Mouse (Mus musculus): ENCODE results near the gene Olig3.

Olig3 gene

GRCm38 (mm10) chr10:19356071-19356583 is at the start of gene Olig3:
Gene Olig3 (plus strand): TSS chr10:19356533.
- no peak for DNase-seq (ENCODE audit: low spot score in 2 of 2)

DNA sequence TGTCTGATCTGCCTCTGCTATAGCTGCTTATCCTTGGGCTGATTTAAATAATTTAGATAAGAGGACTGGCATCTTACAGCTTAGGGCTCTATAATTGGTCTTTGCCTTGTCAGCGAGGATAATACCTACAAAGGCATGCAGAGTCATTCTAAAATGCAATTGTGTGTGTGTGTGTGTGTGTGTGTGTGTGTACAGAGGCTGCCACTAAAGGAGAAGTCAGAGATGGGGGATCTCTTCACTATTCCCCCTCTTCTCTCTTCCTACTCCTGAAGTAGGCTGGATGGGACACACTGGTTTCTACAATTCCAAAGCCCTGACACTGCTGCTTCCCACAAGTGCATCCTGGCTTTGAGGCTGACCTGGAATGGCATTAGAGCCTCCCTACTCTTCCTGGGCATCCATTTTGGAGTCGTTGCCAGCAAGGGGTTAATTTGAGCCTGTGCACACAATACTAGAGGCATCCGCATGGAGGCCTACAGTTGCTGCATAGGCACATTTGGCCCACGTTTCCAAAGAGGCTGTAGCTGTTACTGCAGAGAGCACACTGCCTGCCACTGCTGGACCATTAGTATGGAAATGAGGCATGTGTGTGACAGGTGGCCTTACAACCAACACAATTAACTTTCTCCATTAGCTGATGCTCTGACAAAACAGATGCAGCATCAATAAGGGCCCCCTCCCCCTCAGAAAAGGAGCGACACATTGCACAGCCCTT is 46.5 kb upstream of the Olig3 start:
- peak in 1 of 2 experiments; percentile 29 for DNase-seq (ENCODE audit: low spot score in 2 of 2)

- no peak for DNase-seq (ENCODE audit: low spot score in 2 of 2)
Observed at GRCm38 (mm10) chr10:19310471-19310870, 45.9 kb upstream of the Olig3 start.

DNA sequence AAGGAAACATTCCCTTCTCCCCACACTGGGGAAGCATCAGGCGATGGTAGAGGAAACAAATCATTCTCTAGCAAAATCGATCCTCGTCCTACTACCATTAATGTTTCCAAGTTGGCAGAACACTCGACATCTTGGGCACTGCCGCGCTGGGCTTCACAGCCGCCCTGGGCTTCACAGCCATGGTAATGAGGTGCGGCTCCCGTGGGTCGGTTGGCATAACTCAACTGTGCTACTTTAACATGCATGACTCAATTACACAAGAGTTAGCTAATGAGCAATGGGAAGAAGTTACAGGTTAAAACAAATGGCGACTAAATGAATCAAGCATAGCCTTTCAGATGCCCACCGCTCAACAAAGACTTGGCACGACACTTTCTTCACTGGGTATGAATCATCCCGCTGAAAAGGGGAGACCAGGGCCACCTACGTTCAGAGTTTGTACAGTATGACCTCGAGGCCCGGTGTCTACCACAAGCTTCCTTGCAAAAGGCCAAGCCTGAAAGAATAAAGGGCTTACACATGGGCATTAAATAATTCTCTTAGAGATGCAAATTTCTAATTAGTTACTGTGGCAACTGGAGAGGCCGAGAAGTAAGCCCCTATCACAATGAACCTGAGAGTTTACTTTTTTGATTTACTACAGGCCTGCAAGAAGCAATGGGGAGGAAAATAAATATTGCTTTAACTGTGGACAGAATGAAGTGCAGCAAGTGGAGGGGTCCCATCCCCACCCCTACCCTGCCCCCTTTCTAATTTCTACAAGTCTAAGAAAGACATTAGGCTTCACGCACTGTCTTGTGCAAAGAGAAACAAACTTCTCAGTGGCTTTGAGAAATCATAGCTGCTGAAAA is 38.1 kb upstream of the Olig3 start:
- DNase-seq (ENCODE audit: low spot score in 2 of 2) = no peak

- DNase-seq (ENCODE audit: low spot score in 2 of 2) = no peak
Observed at GRCm38 (mm10) chr10:19321781-19322180, 34.6 kb upstream of the Olig3 start.

DNA sequence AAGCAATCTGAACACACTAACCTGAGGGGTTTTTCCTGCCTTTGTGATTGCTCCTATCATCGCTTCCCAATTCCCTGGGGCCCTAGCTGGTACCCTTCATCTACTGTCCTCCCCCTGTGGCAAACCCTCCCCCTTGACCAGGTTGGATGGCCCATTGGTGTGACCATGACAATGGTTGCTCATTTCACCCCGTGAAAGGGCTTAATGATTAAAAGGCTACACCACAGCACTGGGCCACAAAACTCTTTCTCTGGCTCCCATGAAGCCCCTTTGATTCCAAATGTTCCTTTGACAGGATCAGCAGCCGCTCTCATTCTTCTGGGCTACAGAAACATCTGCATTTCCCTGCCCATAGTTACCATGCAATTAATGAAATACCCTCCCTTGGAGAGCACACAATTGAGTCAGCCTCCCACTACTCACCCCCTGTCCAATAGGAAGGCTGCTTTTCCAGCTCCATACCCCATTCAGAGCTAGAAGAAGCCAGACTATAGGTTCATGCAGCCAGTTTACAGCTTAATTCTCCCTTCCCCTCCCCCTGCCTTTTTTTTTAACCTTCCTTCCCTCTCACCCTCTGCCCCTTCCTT is 27.0 kb upstream of the Olig3 start:
- no peak for DNase-seq (ENCODE audit: low spot score in 2 of 2)

DNA sequence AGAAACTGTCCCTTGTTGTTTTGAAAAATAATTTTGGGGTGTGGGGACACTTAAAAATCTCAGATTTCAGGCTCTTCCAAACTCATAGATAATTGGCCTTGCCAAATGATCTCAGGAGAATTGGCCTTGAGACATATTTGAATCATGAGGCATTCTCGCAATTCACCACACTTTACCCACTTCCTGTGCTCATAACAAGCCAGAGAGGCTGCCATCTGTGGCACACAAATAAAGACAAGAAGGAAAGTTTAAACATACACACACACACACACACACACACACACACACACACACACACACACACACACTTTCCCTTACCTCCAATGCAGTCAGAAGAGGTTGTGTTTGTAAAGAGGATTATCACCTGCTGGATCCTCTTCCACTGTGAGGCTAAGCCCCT is 22.9 kb upstream of the Olig3 start:
- no peak for DNase-seq (ENCODE audit: low spot score in 2 of 2)

GRCm38 (mm10) chr10:19338695-19339630 is 17.4 kb upstream of the Olig3 start:
- DNase-seq (ENCODE audit: low spot score in 2 of 2) = no peak

DNA sequence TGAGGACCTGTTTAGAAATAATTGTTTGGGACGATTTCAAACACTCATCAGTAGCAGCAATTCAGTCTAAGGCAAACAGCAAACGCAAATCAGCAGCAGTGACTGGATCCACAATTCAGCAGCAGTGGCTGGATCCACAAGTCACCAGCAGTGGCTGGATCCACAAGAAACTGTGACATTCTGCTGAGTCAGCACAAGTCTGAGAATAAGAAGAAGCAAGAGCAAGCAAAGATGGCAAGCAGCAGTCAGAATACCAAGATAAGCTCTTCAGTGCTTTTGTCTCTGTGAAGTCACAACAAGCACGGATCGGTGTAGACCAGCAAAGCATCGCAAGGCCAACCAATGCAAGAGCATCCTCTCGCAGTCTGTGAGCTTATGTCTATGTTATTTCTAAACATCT is 12.3 kb upstream of the Olig3 start:
- DNase-seq (ENCODE audit: low spot score in 2 of 2) = no peak

DNA sequence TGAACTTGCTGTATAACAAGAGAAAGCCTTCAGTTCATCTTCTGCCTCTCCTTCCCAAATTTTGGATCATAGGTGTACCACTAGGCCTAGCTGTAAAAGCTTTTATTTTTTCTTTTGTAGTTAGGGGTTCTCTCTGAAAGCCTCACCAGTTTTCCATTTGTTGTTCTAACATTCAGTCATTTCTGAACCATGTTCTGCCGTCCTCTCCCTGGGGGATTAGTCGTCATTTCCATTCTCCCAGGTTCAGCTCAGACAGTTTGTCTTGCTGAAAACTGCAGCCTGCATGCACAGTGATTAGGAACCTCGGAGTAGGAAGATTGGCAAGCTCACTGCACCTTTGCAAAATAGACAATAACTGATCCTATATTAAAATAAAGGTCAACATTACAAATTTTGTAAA is 7.0 kb upstream of the Olig3 start:
- DNase-seq (ENCODE audit: low spot score in 2 of 2) = no peak

DNA sequence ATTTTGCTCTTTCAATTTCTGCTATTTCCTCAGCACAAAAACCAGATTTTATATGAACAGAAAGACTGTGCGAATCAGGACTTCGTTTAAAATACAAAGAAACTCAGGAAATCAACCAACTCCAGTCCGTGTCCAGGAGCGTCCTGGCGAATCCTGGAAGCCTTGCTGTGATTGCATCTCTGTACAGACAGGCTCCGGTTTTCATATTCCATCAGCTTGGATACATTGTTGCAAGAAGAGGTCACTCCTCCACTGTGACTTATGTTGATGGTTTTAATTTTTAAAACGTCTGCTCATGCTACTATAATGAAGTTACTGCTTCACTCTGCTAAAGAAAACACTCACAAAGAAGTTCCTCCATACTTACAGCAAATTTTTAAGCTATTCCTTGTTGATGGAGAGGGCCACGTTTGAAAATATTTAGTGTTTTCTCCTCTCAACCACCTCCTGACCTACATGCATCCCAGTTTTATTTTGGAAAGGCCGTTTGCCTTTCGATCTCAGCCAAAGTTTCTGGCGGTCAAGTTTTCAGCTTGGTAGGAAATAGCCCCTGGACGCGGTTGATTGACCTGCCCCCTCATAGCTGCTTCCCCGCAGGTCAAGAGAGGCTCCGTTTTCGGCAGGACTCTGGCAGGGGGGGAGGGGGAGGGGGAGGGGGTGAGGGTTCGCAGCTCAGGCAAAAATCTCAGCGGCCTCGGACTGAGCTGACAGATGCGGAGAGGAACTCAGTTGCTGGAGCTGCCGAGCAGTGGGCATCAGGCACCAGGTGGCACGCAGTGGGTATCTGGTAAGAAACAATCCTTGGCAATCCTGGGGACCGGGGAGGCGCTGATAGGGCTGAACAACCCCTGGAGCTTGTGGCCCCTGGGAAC is 4.1 kb upstream of the Olig3 start:
- no peak for DNase-seq (ENCODE audit: low spot score in 2 of 2)

GRCm38 (mm10) chr10:19352878-19353301 is 3.4 kb upstream of the Olig3 start:
- DNase-seq (ENCODE audit: low spot score in 2 of 2) = no peak

GRCm38 (mm10) chr10:19353631-19354030 is 2.7 kb upstream of the Olig3 start:
- DNase-seq (ENCODE audit: low spot score in 2 of 2) = no peak

GRCm38 (mm10) chr10:19354146-19354545 is 2.2 kb upstream of the Olig3 start:
- no peak for DNase-seq (ENCODE audit: low spot score in 2 of 2)

DNA sequence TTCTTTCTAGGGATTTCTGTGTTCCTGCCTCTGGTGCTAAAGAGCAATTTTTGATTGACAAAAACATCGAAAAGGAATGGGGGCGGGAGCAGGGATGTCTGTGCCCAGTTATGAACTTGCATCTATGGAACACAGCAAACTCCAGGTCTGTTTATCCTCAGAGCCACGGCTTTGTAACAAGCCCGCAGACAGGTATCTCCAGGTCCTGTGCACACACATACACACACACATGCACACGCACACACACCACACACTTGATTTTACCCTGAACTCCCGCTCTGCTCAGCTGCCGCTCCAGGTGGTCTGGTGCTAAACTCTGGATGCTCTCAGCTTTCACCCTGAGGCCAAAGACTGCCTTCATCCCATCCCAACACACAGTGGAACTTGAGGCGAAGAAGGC is 1.3 kb upstream of the Olig3 start:
- no peak for DNase-seq (ENCODE audit: low spot score in 2 of 2)

DNA sequence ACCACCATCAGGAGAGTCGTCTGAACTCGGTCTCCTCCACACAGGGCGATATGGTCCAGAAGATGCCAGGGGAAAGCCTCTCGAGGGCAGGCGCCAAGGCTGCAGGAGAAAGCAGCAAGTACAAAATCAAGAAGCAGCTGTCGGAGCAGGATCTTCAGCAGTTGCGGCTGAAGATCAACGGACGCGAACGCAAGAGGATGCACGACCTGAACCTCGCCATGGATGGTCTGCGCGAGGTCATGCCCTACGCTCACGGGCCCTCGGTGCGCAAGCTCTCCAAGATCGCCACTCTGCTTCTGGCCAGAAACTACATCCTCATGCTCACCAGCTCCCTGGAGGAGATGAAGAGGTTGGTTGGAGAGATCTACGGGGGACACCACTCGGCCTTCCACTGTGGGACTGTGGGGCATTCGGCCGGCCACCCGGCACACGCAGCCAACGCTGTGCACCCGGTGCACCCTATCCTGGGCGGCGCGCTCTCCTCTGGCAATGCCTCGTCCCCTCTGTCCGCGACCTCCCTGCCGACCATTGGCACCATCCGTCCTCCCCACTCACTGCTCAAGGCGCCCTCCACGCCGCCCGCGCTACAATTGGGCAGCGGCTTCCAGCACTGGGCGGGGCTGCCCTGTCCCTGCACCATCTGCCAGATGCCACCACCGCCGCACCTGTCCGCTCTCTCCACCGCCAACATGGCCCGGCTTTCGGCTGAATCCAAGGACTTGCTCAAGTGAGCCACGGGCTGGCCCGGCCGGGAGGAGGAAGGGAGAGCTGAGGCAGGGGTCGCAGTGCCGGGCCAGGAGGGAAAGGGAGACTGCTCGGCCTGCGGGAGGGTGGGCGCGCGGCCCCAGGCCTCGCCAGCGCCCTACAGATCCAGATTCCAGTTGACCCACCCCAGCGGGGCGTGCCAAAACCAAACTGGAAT is 648 bp downstream of the Olig3 start:
- DNase-seq (ENCODE audit: low spot score in 2 of 2) = peak in 1 of 2 experiments; percentile 25

DNA sequence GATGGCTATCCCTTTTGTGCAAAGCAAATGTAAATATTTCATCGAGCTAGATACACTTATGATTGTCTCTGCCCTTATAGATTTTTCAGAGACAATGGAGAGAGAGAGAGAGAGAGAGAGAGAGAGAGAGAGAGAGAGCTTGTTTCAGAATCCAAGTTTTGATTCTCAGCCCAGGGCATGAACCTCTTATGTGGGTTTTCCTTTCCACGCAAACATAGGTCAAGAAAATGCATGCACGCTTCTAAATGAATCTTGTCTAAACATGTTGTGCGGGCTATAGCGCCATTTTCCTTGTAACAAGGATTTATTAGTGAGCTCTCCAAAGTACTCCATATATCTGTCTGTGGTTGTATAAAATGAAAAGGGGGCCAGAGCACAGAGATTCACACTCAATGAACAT is 1.5 kb downstream of the Olig3 start:
- no peak for DNase-seq (ENCODE audit: low spot score in 2 of 2)

DNA sequence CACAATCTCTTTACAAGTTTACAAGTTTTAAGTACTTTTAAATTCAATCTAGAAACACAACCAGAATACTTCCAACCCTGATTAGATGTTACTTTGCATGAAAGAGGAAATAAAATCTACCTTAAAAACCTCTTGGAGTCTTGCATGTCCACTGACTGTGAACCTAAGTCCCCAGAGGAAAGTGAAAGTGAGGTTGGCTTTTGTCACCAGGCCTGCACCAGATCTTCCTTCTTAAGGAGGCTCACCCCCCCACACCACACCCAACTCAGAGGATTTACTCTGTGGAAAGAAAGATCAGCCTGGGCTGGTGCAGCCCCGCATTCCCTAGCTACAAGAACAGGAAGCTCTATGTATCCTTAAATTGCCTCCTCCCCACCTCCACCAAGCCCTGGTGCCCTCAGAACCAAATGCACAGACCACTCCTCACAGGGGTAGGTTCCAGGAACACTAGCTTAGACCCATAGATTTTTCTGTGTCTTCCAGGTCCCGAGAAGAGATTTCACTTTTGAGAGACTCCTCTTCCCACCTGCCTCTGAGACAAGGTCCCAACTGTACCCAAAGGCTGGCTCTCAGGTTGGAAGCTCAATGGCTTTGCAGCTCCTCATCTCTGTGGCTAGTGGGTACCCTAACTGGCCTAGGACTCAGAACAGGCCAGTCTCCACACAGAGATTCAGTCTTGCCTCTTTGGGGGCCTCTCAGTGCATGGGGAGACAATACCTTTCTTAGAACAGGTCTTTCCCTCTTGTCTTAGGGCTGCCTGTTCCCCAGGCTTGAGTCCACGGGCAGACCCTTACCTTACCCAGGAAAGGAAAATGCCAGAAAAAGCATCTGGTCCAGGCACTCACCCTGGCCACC is 4.3 kb downstream of the Olig3 start:
- DNase-seq (ENCODE audit: low spot score in 2 of 2) = no peak

Data from cerebellum, postnatal 4 days (tissue).